Mouse (Mus musculus) heart, postnatal 0 days (tissue): ENCODE measurements around the gene Nyap1.

Source experiments
- CTCF ChIP-seq: IDR thresholded peaks from 2 replicates; pipeline ENCODE4 v1.5.1; 2016; ENCODE audit warnings: antibody characterized with exemption, control low read depth, low read depth
- EP300 ChIP-seq: IDR thresholded peaks from 2 replicates; pipeline ENCODE4 v1.6.1; 2016; ENCODE audit warnings: antibody characterized with exemption, low read depth

DNA sequence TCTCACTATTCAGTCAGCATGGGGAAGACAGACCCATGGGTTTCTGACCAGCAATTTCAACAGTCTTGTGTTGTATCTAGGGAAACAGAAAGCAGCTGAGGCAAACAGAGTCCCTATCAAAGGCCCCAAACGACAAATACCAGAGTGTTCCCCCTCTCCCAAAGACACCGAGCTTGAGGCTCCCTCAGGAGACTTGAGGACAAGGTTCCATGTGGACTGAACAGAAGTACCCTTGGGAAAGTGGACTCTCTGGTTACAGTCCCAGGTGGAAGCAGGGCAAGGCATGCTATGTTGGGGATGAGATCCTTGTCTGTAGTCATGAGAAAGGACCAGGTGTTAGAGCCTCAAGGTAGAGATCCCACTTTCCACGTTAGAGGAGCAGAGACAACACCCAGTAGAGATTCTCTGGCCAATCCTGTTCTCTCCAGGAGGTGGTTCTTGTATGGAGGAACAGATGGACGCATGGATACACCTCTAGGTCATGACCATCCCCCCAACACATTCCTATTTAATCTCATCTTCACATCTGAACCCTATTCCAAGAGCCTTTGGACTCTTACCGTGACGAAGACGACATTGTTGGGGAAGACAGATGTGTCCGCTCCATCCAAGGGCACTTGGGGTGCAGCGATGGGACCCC, 42.6 kb upstream of the Nyap1 start:
- TF ChIP-seq CTCF (no peak), EP300 (no peak)
